Mouse (Mus musculus) spleen, adult 2 months (tissue): ENCODE measurements around the gene Marc2. TPM values are rescaled to one million over a fixed set of nuclear protein-coding genes. Genes with fewer than 3 reads are reported as not detected.

ENCODE experiments used
- DNase-seq, 2 experiments: peaks; one replicate each; pipeline versions ENCODE4 v3.0.0 to v3.0.0-alpha.2; 2012 to 2021; ENCODE audit warnings: low spot score in 2 of 2, low read depth in 1 of 2
- H3K27ac ChIP-seq: fragments of 200-500 bp; 2 replicates; pipeline ENCODE4 v1.5.1; 2012; ENCODE audit warnings: low read length, inconsistent platforms; ENCODE audit not compliant: insufficient read depth
- H3K27me3 ChIP-seq: fragments of 200-500 bp; 2 replicates; pipeline ENCODE4 v1.6.1; 2012; ENCODE audit warnings: mild to moderate bottlenecking, moderate library complexity, low read length, inconsistent platforms; ENCODE audit not compliant: control insufficient read depth, insufficient read depth
- H3K36me3 ChIP-seq: fragments of 200-500 bp; 2 replicates; pipeline ENCODE4 v1.6.1; 2012; ENCODE audit warnings: mild to moderate bottlenecking, low read length, inconsistent platforms; ENCODE audit not compliant: control insufficient read depth, insufficient read depth
- H3K4me1 ChIP-seq: fragments of 200-500 bp; 2 replicates; pipeline ENCODE4 v1.6.1; 2011; ENCODE audit warnings: inconsistent platforms; ENCODE audit not compliant: control insufficient read depth, insufficient read depth, insufficient read length
- H3K4me3 ChIP-seq: fragments of 200-500 bp; 2 replicates; pipeline ENCODE4 v1.5.1; 2011; ENCODE audit warnings: mild to moderate bottlenecking, inconsistent platforms; ENCODE audit not compliant: insufficient read depth, insufficient read length; ENCODE audit errors: extremely low read depth
- CTCF ChIP-seq: fragments of 200-500 bp; IDR thresholded peaks from 2 replicates; pipeline ENCODE4 v1.5.1; 2011; ENCODE audit warnings: mild to moderate bottlenecking, inconsistent platforms; ENCODE audit not compliant: insufficient read depth, insufficient read length, insufficient replicate concordance; ENCODE audit errors: extremely low read depth
- POLR2A ChIP-seq: fragments of 200-500 bp; IDR thresholded peaks from 2 replicates; pipeline ENCODE4 v1.6.1; 2011; ENCODE audit warnings: low read depth, low read length, inconsistent platforms
- WGBS: fragments of 180-500 bp; shearing (Covaris S2); methylation state at CpG from one replicate; pipeline ENCODE4 v1.1.7; 2018; 5-methylcytosine and 5-hydroxymethylcytosine counted together
- polyA plus RNA-seq: library from polyadenylated mRNA; depleted of rRNA; stranded (reverse); fragments of >200 nt; gene quantifications from 2 replicates; pipeline ENCODE4 v1.2.3, GENCODE M21; 2012

Marc2 gene
- polyA plus RNA-seq, 1 experiment, result 52.4 TPM

- H3K4me1 ChIP-seq, result no peaks in the 10 kb centered on the region; the same call in 1 of the 2 replicates
- H3K27me3 ChIP-seq, result no peaks in the 10 kb centered on the region
- TF ChIP-seq POLR2A (no peak), CTCF (no peak)
- DNase-seq, result no peak
- H3K4me3 ChIP-seq, result no peak within 1 kb of the TSS
- WGBS, result 36% methylated on average over 52 of the region's 52 CpGs
- H3K36me3 ChIP-seq, result peaks cover 7% of the 10 kb centered on the region
- no peak within 1 kb of the TSS for H3K27ac ChIP-seq
Observed at GRCm38 (mm10) chr1:184810780-184811575, 35.3 kb downstream of the Marc2 start, which contains the start of gene Marc1. Marc1 (minus strand) TSS chr1:184811313.

GRCm38 (mm10) chr1:184809578-184810001, 36.7 kb downstream of the Marc2 start:
- DNase-seq, result no peak
- TF ChIP-seq POLR2A, result no peak
- TF ChIP-seq CTCF, result no peak
- 84% methylated on average over 6 of the region's 6 CpGs for WGBS
- peaks cover 5% of the 10 kb centered on the region; the same call in 1 of the 2 replicates for H3K36me3 ChIP-seq
- H3K27ac ChIP-seq, result no peak overlapping the region
- H3K27me3 ChIP-seq, result no peaks in the 10 kb centered on the region
- no peak overlapping the region for H3K4me3 ChIP-seq
- H3K4me1 ChIP-seq, result no peaks in the 10 kb centered on the region; the same call in 1 of the 2 replicates

GRCm38 (mm10) chr1:184808418-184809012, 37.7 kb downstream of the Marc2 start:
- no peak overlapping the region for H3K27ac ChIP-seq
- 0 out of 2 replicates have a peak, but pooled peaks cover 3% of the 10 kb centered on the region for H3K36me3 ChIP-seq
- no peaks in the 10 kb centered on the region; the same call in 1 of the 2 replicates for H3K4me1 ChIP-seq
- H3K4me3 ChIP-seq, result no peak overlapping the region
- no peaks in the 10 kb centered on the region for H3K27me3 ChIP-seq
- TF ChIP-seq POLR2A, result no peak
- no peak for TF ChIP-seq CTCF
- DNase-seq, result no peak
- WGBS, result 83% methylated on average over 17 of the region's 17 CpGs

GRCm38 (mm10) chr1:184807627-184808417, 38.4 kb downstream of the Marc2 start:
- TF ChIP-seq POLR2A, result no peak
- TF ChIP-seq CTCF, result no peak
- WGBS, result 26% methylated on average over 15 of the region's 15 CpGs
- no peak overlapping the region for H3K4me3 ChIP-seq
- H3K4me1 ChIP-seq, result no peaks in the 10 kb centered on the region; the same call in 1 of the 2 replicates
- no peaks in the 10 kb centered on the region for H3K27me3 ChIP-seq
- H3K27ac ChIP-seq, result peak overlapping the region; percentile 28; the same call in 1 of the 2 replicates
- H3K36me3 ChIP-seq, result 0 out of 2 replicates have a peak, but pooled peaks cover 3% of the 10 kb centered on the region
- DNase-seq, result peak in 1 of 2 experiments; percentile 28

GRCm38 (mm10) chr1:184807123-184807522, 39.1 kb downstream of the Marc2 start:
- Histone ChIP-seq H3K4me3 (no peak overlapping the region), H3K4me1 (no peaks in the 10 kb centered on the region; the same call in 1 of the 2 replicates), H3K27me3 (no peaks in the 10 kb centered on the region), H3K27ac (no peak overlapping the region), H3K36me3 (0 out of 2 replicates have a peak, but pooled peaks cover 3% of the 10 kb centered on the region)
- TF ChIP-seq CTCF (no peak), POLR2A (no peak)
- 84% methylated on average over 7 of the region's 7 CpGs for WGBS
- no peak for DNase-seq

GRCm38 (mm10) chr1:184805749-184806148, 40.5 kb downstream of the Marc2 start:
- DNase-seq, result no peak
- H3K4me3 ChIP-seq, result no peak overlapping the region
- 78% methylated on average over 4 of the region's 4 CpGs for WGBS
- H3K4me1 ChIP-seq, result no peaks in the 10 kb centered on the region; the same call in 1 of the 2 replicates
- H3K36me3 ChIP-seq, result no peaks in the 10 kb centered on the region
- TF ChIP-seq POLR2A (no peak), CTCF (no peak)
- no peak overlapping the region for H3K27ac ChIP-seq
- H3K27me3 ChIP-seq, result no peaks in the 10 kb centered on the region
